In the genomic region with DNA sequence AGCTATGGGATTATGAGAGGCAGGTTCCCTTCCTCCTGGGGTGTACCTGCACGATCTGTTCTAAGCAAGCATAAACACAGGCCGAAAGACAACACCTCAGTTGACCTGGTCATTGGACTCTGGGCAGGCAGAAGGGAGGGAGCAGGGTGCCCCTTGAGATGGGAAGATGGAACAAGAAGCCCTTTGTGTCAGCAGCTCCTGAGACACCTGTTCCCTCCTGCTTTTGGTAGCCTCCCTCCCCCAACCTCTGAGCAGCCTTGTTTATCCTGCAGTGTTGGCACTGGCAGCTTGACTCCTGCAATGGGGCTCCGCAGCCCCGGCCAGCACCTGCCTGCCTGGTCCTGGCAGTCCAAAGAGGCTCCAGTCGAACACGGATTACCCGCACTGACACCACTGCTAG, we compare ENCODE assay signal across 15 mouse cellular contexts. TPM values are rescaled to one million over a fixed set of nuclear protein-coding genes. Genes with fewer than 3 reads are reported as not detected.
DNase-seq lines count a peak whose midpoint lies in the region; ATAC-seq and TF ChIP-seq lines count a peak whose summit lies in the region.
"Had no signal": no experiment of that assay in that cellular context is flagged by ENCODE, and none has a peak within 500 bp of the region (broad histone marks: within the 10 kb centered on the region; RNA-seq: fewer than 3 reads in every experiment).

No protein-coding gene starts in this region.

- no peaks in the 10 kb centered on the region for H3K9me3 ChIP-seq in lung, embryonic 15.5 days
- H3K9me3 ChIP-seq in kidney, embryonic 14.5 days (ENCODE audit: control insufficient read depth, low read length), result no peaks in the 10 kb centered on the region
- H3K9me3 ChIP-seq: heart, embryonic 13.5 days; liver, embryonic 13.5 days; megakaryocyte, embryonic 14.5 days; neural tube, embryonic 13.5 days had no signal

- H3K36me3 ChIP-seq in lung, embryonic 15.5 days, result no peaks in the 10 kb centered on the region
- H3K36me3 ChIP-seq in kidney, embryonic 14.5 days (ENCODE audit: control insufficient read depth, insufficient read depth, low read length), result no peaks in the 10 kb centered on the region
- H3K36me3 ChIP-seq in small intestine, adult 2 months (ENCODE audit: control insufficient read depth, insufficient read depth, low read length), result no peaks in the 10 kb centered on the region
- H3K36me3 ChIP-seq: heart, embryonic 13.5 days; liver, embryonic 13.5 days; neural tube, embryonic 13.5 days had no signal

- no peak overlapping the region for H3K9ac ChIP-seq in lung, embryonic 15.5 days
- no peak overlapping the region for H3K9ac ChIP-seq in kidney, embryonic 14.5 days (ENCODE audit: low read depth, low read length)
- H3K9ac ChIP-seq: heart, embryonic 13.5 days; liver, embryonic 13.5 days; neural tube, embryonic 13.5 days had no signal

- no peaks in the 10 kb centered on the region for H3K27me3 ChIP-seq in cerebellum, adult 2 months (ENCODE audit: control insufficient read depth, insufficient read depth, low read length)
- no peaks in the 10 kb centered on the region for H3K27me3 ChIP-seq in lung, embryonic 15.5 days
- H3K27me3 ChIP-seq in kidney, embryonic 14.5 days (ENCODE audit: control insufficient read depth, insufficient read depth, low read length), result no peaks in the 10 kb centered on the region
- H3K27me3 ChIP-seq in small intestine, adult 2 months (ENCODE audit: control insufficient read depth, insufficient read depth, low read length), result no peaks in the 10 kb centered on the region
- H3K27me3 ChIP-seq: heart, embryonic 13.5 days; neural tube, embryonic 13.5 days had no signal

- peak; percentile 38 to 52 for DNase-seq in cerebellum, postnatal 10 days
- DNase-seq in cerebellum, adult 2 months, result no peak
- no peak for DNase-seq in lung, postnatal 4 days
- DNase-seq: adrenal gland, postnatal 36 days; cerebellum, adult 18-20 months; liver, embryonic 13.5 days had no signal

- 0 out of 2 replicates have a peak overlapping the region, but pooled peaks have one; percentile 3 for H3K4me2 ChIP-seq in lung, embryonic 15.5 days
- H3K4me2 ChIP-seq in kidney, embryonic 14.5 days (replicated peaks; ENCODE audit: low read depth, low read length), result no peak overlapping the region
- H3K4me2 ChIP-seq: heart, embryonic 13.5 days; liver, embryonic 13.5 days; neural tube, embryonic 13.5 days had no signal

- ATAC-seq in lung, embryonic 15.5 days (ENCODE audit: borderline replicate concordance, extremely low read depth, low FRiP score, low TSS enrichment), result no peak
- no peak for ATAC-seq in kidney, embryonic 14.5 days (ENCODE audit: low FRiP score, low TSS enrichment)
- ATAC-seq in monocyte, adult 5-6 weeks (replicated peaks; ENCODE audit: insufficient number of reproducible peaks, low FRiP score, low TSS enrichment, poor library complexity, severe bottlenecking), result no peak
- ATAC-seq in cerebellum, adult (ENCODE audit: insufficient number of reproducible peaks, low FRiP score, low TSS enrichment), result no peak

- WGBS in cerebellum, adult 2 months, result 23% methylated on average over 7 of the region's 7 CpGs
- 40% methylated on average over 7 of the region's 7 CpGs for WGBS in lung, embryonic 15.5 days
- 51% methylated on average over 7 of the region's 7 CpGs for WGBS in kidney, embryonic 14.5 days
- WGBS in small intestine, adult 2 months, result 22% methylated on average over 7 of the region's 7 CpGs

- H3K4me3 ChIP-seq in cerebellum, adult 2 months (replicated peaks; ENCODE audit: insufficient read depth, low read depth, low read length), result no peak overlapping the region
- H3K4me3 ChIP-seq in lung, embryonic 15.5 days, result no peak overlapping the region
- no peak overlapping the region for H3K4me3 ChIP-seq in kidney, embryonic 14.5 days (ENCODE audit: low read length)
- peak overlapping the region; percentile 13; the same call in 1 of the 2 replicates for H3K4me3 ChIP-seq in small intestine, adult 2 months (ENCODE audit: low read depth, low read length)
- H3K4me3 ChIP-seq: heart, embryonic 13.5 days; left cerebral cortex, adult 2 months; liver, embryonic 13.5 days; megakaryocyte, embryonic 14.5 days; neural tube, embryonic 13.5 days had no signal

- H3K27ac ChIP-seq in cerebellum, adult 2 months (ENCODE audit: insufficient read depth, low read length), result no peak overlapping the region
- H3K27ac ChIP-seq in lung, embryonic 15.5 days, result no peak overlapping the region
- H3K27ac ChIP-seq in kidney, embryonic 14.5 days (ENCODE audit: low read depth, low read length), result peak overlapping the region; percentile 30; the same call in 1 of the 2 replicates
- H3K27ac ChIP-seq in small intestine, adult 2 months (ENCODE audit: insufficient read depth, low read depth, low read length), result peak overlapping the region; percentile 81
- H3K27ac ChIP-seq: heart, embryonic 13.5 days; left cerebral cortex, adult 2 months; liver, embryonic 13.5 days; neural tube, embryonic 13.5 days had no signal

- H3K4me1 ChIP-seq in cerebellum, adult 2 months (ENCODE audit: control insufficient read depth, insufficient read depth, low read length), result peaks cover 4% of the 10 kb centered on the region
- peaks cover 60% of the 10 kb centered on the region for H3K4me1 ChIP-seq in lung, embryonic 15.5 days
- H3K4me1 ChIP-seq in kidney, embryonic 14.5 days (ENCODE audit: control insufficient read depth, insufficient read depth, low read length), result peaks cover 65% of the 10 kb centered on the region
- H3K4me1 ChIP-seq in small intestine, adult 2 months (ENCODE audit: control insufficient read depth, insufficient read depth, insufficient read length, low read length), result peaks cover 52% of the 10 kb centered on the region

- no peak for TF ChIP-seq POLR2A in cerebellum, adult 2 months (IDR thresholded peaks at IDR 0.05; ENCODE audit: borderline replicate concordance, insufficient read depth, low read length)
- no peak for TF ChIP-seq POLR2A in small intestine, adult 2 months (IDR thresholded peaks at IDR 0.05; ENCODE audit: low read depth, low read length)

- TF ChIP-seq CTCF in cerebellum, adult 2 months (IDR thresholded peaks at IDR 0.05; ENCODE audit: borderline replicate concordance, insufficient read depth, low read depth, low read length), result no peak
- TF ChIP-seq CTCF in small intestine, adult 2 months (IDR thresholded peaks at IDR 0.05; ENCODE audit: extremely low read depth, insufficient read length, insufficient replicate concordance, low read depth, low read length), result no peak

RNA-seq across cellular contexts. Expression of gene Sox13, which starts 9.1 kb away (rescaled TPM):
- polyA plus RNA-seq in cerebellum, adult 2 months (2012; rRNA removed), result 13.6 and 15.4 TPM in 2 replicates
- 7.3 and 9.0 TPM in 2 replicates for polyA plus RNA-seq in lung, embryonic 15.5 days (2015; fragmentation: Nextera tagmentation; extraction: Ambion mirVana)
- polyA plus RNA-seq in kidney, embryonic 14.5 days (2014; fragmentation: Nextera tagmentation; extraction: Ambion mirVana), result 13.8 and 16.2 TPM in 2 replicates
- 46.7 and 189 TPM in 2 replicates for polyA plus RNA-seq in small intestine, adult 2 months (2012; rRNA removed)
- total RNA-seq in monocyte, adult 5-6 weeks (2017), result not detected in 3 replicates

RNA-seq across cellular contexts. Expression of gene Etnk2, which starts 51.7 kb away (rescaled TPM):
- polyA plus RNA-seq in cerebellum, adult 2 months (2012; rRNA removed), result 5.0 and 5.6 TPM in 2 replicates
- polyA plus RNA-seq in lung, embryonic 15.5 days (2015; fragmentation: Nextera tagmentation; extraction: Ambion mirVana), result 2.7 and 3.0 TPM in 2 replicates
- polyA plus RNA-seq in kidney, embryonic 14.5 days (2014; fragmentation: Nextera tagmentation; extraction: Ambion mirVana), result 1.7 and 2.0 TPM in 2 replicates
- 0.20 and 1.0 TPM in 2 replicates for polyA plus RNA-seq in small intestine, adult 2 months (2012; rRNA removed)
- total RNA-seq in monocyte, adult 5-6 weeks (2017), result 0.85 to 1.4 TPM in 2 of 3 replicates, not detected in the other

Comparison
In these comparisons a context has a peak if more than half of its experiments do, and no peak if none do; other contexts are left out.
1. DNase-seq: peak in cerebellum, postnatal 10 days (2 of 2); none in cerebellum, adult 2 months (0 of 2) and lung, postnatal 4 days (0 of 2).
2. H3K27ac ChIP-seq: peak in kidney, embryonic 14.5 days (single experiment) and small intestine, adult 2 months (single experiment); none in cerebellum, adult 2 months (single experiment) and lung, embryonic 15.5 days (single experiment).